Mouse (Mus musculus): ENCODE data around the gene Rsl24d1.
A peak's percentile ranks its signal among the peaks of the same experiment; 100 is the strongest.

Gene Rsl24d1

DNA sequence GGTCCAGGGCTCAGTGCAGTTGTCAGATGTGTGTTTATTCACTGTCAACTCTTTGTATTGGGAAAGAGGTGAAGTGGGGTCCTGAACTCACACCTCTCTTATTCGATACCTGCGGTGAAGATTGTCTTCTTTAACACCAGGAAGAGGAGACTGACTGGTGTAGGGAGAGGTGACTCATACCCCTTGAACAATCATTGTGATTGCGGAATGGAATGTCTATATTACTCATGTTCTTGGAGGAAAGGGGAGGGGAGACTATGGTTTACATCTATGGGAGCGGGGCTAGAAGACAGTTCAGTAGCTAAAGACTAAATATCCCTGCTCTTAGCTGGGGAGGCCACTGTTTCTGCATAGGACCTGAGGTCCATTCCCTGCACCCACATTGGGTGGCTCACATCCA is 17.3 kb downstream of the Rsl24d1 start:
- peaks cover 4% of the 10 kb centered on the region for H3K27me3 ChIP-seq (ENCODE audit: insufficient read depth, low read length)
- peaks cover 61% of the 10 kb centered on the region for H3K36me3 ChIP-seq (ENCODE audit: insufficient read depth, low read length)
- peaks cover 62% of the 10 kb centered on the region for H3K4me1 ChIP-seq (replicated peaks; ENCODE audit: low read depth, low read length)
- no peaks in the 10 kb centered on the region for H3K9me3 ChIP-seq (ENCODE audit: low read length)
- TF ChIP-seq NANOG (IDR thresholded peaks at IDR 0.05; ENCODE audit: borderline replicate concordance, low read length), result no peak
- no peak for TF ChIP-seq POU5F1 (IDR thresholded peaks at IDR 0.05; ENCODE audit: borderline replicate concordance, low read length)
- TF ChIP-seq CTCF (conservative IDR thresholded peaks at IDR 0.05; ENCODE audit: low read length), result no peak
- H3K4me3 ChIP-seq (replicated peaks; ENCODE audit: low read length), result no peak overlapping the region

DNA sequence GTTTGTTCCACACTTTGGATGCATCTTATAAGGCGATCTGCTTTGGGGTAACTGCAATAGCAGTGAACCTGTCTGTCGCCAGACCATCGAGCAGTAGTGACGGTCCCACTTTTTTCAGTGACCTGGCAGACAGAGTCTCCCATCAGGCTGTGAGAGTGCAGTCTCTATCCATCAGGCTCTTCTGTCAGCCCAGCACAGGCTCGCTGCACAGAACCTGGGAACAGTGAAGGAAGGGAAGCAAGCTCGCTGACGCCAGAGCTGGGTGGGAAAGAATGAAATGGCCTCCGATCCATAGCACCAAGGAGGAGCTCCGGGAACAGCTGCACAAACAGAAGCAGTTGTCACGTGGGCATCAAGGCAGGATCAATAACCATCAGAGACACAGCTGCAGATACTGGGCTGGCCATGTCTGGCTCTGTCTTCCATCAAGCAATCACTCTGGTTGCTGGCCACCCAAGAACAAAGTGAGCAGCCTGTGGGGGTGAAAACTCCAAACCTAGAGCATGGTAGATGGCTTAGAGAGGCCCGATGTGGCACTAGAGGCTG is 24.2 kb downstream of the Rsl24d1 start:
- peaks cover 8% of the 10 kb centered on the region for H3K4me1 ChIP-seq (replicated peaks; ENCODE audit: low read depth, low read length)
- H3K27me3 ChIP-seq (ENCODE audit: insufficient read depth, low read length), result peaks cover 2% of the 10 kb centered on the region; the same call in 1 of the 2 replicates
- no peak overlapping the region for H3K4me3 ChIP-seq (replicated peaks; ENCODE audit: low read length)
- peaks cover 7% of the 10 kb centered on the region for H3K36me3 ChIP-seq (ENCODE audit: insufficient read depth, low read length)
- H3K9me3 ChIP-seq (ENCODE audit: low read length), result no peaks in the 10 kb centered on the region
- TF ChIP-seq CTCF (conservative IDR thresholded peaks at IDR 0.05; ENCODE audit: low read length) (no peak), POU5F1 (IDR thresholded peaks at IDR 0.05; ENCODE audit: borderline replicate concordance, low read length) (no peak), NANOG (IDR thresholded peaks at IDR 0.05; ENCODE audit: borderline replicate concordance, low read length) (no peak)

DNA sequence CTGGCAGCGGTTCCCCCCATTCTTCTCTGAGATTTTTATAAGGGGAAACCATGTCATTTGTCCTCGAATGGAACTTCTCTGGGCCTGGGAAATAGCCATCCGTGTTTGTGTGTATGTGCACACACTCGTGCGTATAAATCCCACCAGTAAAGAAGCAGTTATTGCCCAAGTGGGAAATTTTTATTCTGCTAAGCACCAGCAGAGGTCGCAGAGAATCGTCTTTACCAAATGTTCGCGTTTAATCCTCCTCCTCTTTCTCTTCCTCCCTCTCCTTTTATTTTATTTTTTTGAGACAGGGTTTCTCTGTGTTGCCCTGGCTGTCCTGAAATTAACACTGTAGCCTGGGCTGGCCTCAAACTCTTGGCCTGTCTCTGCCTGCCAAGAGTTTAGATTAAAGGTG is 41.1 kb downstream of the Rsl24d1 start:
- Histone ChIP-seq H3K4me3 (replicated peaks; ENCODE audit: low read length) (no peak overlapping the region), H3K27me3 (ENCODE audit: insufficient read depth, low read length) (no peaks in the 10 kb centered on the region), H3K9me3 (ENCODE audit: low read length) (peaks cover 11% of the 10 kb centered on the region), H3K36me3 (ENCODE audit: insufficient read depth, low read length) (no peaks in the 10 kb centered on the region), H3K4me1 (replicated peaks; ENCODE audit: low read depth, low read length) (peaks cover 9% of the 10 kb centered on the region)
- TF ChIP-seq CTCF (conservative IDR thresholded peaks at IDR 0.05; ENCODE audit: low read length) (0 out of 2 replicates have a peak, but pooled peaks have one; percentile 8), POU5F1 (IDR thresholded peaks at IDR 0.05; ENCODE audit: borderline replicate concordance, low read length) (no peak)

DNA sequence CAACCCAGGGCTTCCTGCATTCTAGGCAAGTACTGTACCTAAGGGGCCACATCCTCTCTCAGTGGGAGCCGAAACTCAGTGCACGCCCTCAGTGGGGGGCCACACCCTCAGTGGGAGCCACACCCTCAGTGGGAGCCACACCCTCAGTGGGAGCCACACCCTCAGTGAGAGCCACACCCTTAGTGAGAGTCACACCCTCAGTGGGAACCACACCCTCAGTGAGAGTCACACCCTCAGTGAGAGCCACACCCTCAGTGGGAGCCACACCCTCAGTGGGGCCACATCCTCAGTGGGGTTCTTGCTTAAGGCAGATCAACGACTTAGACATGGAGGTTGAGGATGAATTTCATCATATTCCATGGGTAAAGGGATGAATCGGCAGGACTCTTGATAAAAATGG is 44.7 kb downstream of the Rsl24d1 start:
- Histone ChIP-seq H3K27me3 (ENCODE audit: insufficient read depth, low read length) (no peaks in the 10 kb centered on the region), H3K36me3 (ENCODE audit: insufficient read depth, low read length) (no peaks in the 10 kb centered on the region), H3K4me3 (replicated peaks; ENCODE audit: low read length) (no peak overlapping the region), H3K4me1 (replicated peaks; ENCODE audit: low read depth, low read length) (peaks cover 20% of the 10 kb centered on the region), H3K9me3 (ENCODE audit: low read length) (peaks cover 11% of the 10 kb centered on the region)
- no peak for TF ChIP-seq CTCF (conservative IDR thresholded peaks at IDR 0.05; ENCODE audit: low read length)
- TF ChIP-seq POU5F1 (IDR thresholded peaks at IDR 0.05; ENCODE audit: borderline replicate concordance, low read length), result no peak
- no peak for TF ChIP-seq NANOG (IDR thresholded peaks at IDR 0.05; ENCODE audit: borderline replicate concordance, low read length)

DNA sequence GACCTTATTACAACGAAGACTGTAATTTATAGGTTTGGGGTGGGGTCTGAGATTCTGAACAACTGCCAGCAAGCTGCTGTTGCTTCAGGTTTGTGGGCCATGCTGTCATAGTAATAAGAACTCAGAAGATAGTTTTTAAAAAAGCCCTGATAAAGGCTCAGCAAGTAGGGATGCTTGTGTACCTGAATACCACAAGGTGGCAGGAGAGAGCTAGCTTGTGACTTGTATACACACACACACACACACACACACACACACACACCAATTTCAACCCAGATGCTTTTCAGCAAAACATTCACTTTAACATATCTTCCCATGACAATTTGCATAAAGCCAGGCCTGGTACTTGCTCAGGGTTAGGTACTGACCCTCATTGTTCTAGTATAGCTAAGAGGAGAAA is 46.0 kb downstream of the Rsl24d1 start:
- no peak for TF ChIP-seq POU5F1 (IDR thresholded peaks at IDR 0.05; ENCODE audit: borderline replicate concordance, low read length)
- TF ChIP-seq CTCF (conservative IDR thresholded peaks at IDR 0.05; ENCODE audit: low read length), result peak; percentile 67
- H3K4me3 ChIP-seq (replicated peaks; ENCODE audit: low read length), result no peak overlapping the region
- peaks cover 20% of the 10 kb centered on the region for H3K4me1 ChIP-seq (replicated peaks; ENCODE audit: low read depth, low read length)
- peaks cover 8% of the 10 kb centered on the region for H3K27me3 ChIP-seq (ENCODE audit: insufficient read depth, low read length)
- H3K36me3 ChIP-seq (ENCODE audit: insufficient read depth, low read length), result no peaks in the 10 kb centered on the region
- H3K9me3 ChIP-seq (ENCODE audit: low read length), result peaks cover 8% of the 10 kb centered on the region; the same call in 1 of the 2 replicates

DNA sequence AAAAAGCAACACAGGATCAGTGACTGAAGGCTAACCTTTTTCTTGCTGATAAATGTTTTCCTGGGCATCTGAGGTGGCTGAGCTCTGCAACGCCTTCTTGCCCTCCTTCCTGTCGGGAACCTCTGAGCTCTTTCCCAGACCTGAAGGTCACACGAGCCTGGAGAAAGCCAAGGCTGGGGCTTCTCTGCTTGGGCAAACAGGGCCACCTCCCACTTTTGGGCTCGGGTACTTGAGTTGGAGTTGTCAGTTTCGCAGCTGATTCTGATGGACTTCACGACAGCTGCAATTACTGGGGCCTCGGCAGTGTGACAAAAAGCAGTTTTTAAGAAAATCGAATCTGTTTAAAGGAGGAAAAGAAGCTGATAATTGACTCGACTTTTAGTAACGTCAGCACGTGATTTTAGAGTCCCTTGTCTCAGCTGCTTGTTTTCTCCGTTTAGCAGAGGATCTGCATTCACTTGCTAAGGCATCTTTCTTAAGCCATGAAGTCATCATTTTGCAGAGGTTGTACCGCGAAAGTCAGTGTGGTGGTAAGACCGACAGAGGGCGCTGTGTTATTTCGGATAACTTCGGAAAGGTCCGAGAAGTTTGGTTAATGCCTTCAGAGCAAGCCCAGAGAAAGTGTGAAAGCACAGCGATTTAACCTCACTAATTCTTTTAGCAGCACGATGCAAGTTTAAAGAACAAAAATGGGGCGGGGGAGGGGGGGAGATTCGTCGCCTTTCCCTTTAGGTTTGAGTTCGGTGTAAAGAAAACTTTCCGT is 49.5 kb downstream of the Rsl24d1 start:
- H3K27me3 ChIP-seq (ENCODE audit: insufficient read depth, low read length), result peaks cover 23% of the 10 kb centered on the region

DNA sequence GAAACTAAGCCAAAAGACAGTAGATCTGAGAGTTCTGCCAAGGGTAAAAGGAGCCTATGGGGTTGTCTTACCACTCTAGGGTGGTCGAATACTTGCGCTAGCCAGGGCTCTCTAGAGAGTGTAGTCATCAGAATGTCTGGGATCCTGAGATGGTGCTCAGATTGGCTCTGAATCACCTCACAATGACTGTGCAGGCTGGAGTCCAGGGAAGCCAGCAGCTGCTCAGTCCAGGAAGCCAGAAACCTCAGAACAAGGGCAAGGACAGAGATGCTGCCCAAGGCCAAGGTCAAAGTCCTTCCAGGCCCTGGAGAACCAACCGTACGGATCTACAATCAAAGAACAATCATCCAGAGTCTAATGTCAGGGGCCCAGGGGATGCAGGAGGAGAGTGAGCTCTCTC is 52.4 kb downstream of the Rsl24d1 start:
- TF ChIP-seq CTCF (conservative IDR thresholded peaks at IDR 0.05; ENCODE audit: low read length) (no peak), NANOG (IDR thresholded peaks at IDR 0.05; ENCODE audit: borderline replicate concordance, low read length) (no peak), POU5F1 (IDR thresholded peaks at IDR 0.05; ENCODE audit: borderline replicate concordance, low read length) (no peak)
- H3K36me3 ChIP-seq (ENCODE audit: insufficient read depth, low read length), result no peaks in the 10 kb centered on the region
- peaks cover 11% of the 10 kb centered on the region; the same call in 1 of the 2 replicates for H3K4me1 ChIP-seq (replicated peaks; ENCODE audit: low read depth, low read length)
- no peak overlapping the region for H3K4me3 ChIP-seq (replicated peaks; ENCODE audit: low read length)
- peaks cover 23% of the 10 kb centered on the region for H3K27me3 ChIP-seq (ENCODE audit: insufficient read depth, low read length)
- H3K9me3 ChIP-seq (ENCODE audit: low read length), result peaks cover 16% of the 10 kb centered on the region

More for the DNA sequence above, 49.5 kb downstream of the Rsl24d1 start:
- H3K4me1 ChIP-seq (replicated peaks; ENCODE audit: low read depth, low read length), result peaks cover 18% of the 10 kb centered on the region
- TF ChIP-seq CTCF (conservative IDR thresholded peaks at IDR 0.05; ENCODE audit: low read length) (peak; percentile 79), POU5F1 (IDR thresholded peaks at IDR 0.05; ENCODE audit: borderline replicate concordance, low read length) (no peak)
- H3K36me3 ChIP-seq (ENCODE audit: insufficient read depth, low read length), result no peaks in the 10 kb centered on the region
- H3K4me3 ChIP-seq (replicated peaks; ENCODE audit: low read length), result no peak overlapping the region
- H3K9me3 ChIP-seq (ENCODE audit: low read length), result peaks cover 4% of the 10 kb centered on the region; the same call in 1 of the 2 replicates
